Mouse (Mus musculus) thymus, postnatal 10 days (tissue): ENCODE data around the gene Galnt7.

ENCODE experiments used
- DNase-seq, 2 experiments: peaks; one replicate each; pipeline ENCODE4 v3.0.0; 2021; ENCODE audit warnings: low spot score in 2 of 2

Galnt7 gene

GRCm38 (mm10) chr8:57628787-57629664 lies 23.8 kb downstream of the Galnt7 start:
- no peak for DNase-seq

GRCm38 (mm10) chr8:57627946-57628786 lies 24.7 kb downstream of the Galnt7 start:
- no peak for DNase-seq

DNA sequence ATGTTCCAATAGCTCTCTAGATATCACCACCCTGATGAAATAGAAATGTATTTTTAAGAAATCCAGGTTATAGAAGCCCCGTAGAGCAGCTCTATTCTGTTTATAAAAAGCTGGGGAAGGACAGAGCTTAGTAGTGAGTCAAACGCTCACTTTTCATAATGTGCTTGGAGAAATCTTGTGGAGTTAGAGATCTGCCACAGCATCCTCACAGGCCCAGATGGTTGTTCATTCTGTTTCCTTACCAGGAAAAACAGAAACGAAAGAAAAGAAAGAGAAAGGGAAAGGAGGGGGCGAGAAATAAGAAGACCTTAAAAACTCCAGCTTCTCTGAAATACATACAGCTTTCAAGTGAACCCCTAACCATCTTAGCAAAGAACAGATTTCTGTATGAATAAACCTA lies 28.9 kb downstream of the Galnt7 start:
- DNase-seq: no peak

DNA sequence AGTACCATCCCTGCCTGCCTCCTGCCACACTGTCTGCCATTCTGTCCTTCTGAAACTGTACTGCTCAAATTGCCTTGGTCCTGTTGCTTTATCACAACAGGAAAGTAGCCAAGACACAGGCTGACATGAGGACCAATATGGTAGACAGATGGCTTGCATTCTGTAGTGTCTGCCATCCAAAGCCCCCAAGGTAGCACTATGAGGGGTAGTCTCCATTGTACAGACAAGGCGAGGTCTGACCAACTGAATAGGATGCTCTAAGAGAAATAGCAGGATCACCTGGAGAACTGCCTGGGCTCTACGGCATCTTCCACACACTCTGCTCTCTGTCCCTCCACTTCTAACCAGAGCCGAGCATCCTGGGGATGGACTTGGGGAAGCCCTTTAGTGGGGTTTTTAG lies 29.8 kb downstream of the Galnt7 start:
- DNase-seq: no peak

GRCm38 (mm10) chr8:57616965-57617364 lies 35.9 kb downstream of the Galnt7 start:
- no peak for DNase-seq

- DNase-seq: no peak
These were observed 37.7 kb downstream of the Galnt7 start for GRCm38 (mm10) chr8:57615016-57615657.

DNA sequence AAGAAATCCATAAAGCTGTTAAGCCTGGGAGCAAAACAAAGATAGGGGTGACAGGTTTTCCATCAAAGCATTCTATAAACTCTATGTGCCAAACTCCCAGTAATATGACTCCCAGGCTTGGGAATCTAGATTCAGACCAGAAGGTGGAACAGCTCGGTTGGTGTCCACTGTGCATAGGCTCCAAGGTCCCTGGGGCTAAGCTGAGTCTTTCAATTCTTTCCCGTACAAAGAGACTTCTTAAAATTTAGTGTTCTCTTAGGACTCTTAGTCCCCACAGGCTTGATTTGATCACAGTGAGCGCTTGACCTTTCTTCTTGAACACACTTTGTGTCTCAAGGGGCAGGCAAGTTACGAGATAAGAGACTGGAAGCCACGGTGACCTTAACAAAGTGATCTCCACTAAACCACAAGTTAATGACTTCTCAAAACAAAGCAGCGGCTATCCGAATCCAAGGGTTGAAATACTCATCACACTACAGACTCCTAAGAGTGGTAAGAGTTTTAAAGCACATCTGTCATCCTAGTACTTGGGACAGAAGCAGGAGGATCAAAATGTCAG lies 41.3 kb downstream of the Galnt7 start:
- no peak for DNase-seq

GRCm38 (mm10) chr8:57610706-57611418 lies 42.0 kb downstream of the Galnt7 start:
- no peak for DNase-seq

GRCm38 (mm10) chr8:57602511-57602910 lies 50.3 kb downstream of the Galnt7 start:
- no peak for DNase-seq

GRCm38 (mm10) chr8:57601987-57602418 lies 50.8 kb downstream of the Galnt7 start:
- no peak for DNase-seq

- no peak for DNase-seq
These were observed 52.8 kb downstream of the Galnt7 start for GRCm38 (mm10) chr8:57599813-57600555.

- DNase-seq: no peak
These were observed 57.0 kb downstream of the Galnt7 start for GRCm38 (mm10) chr8:57595853-57596252.

- no peak for DNase-seq
These were observed 58.5 kb downstream of the Galnt7 start for GRCm38 (mm10) chr8:57594175-57594885.

GRCm38 (mm10) chr8:57592604-57593003 lies 60.2 kb downstream of the Galnt7 start:
- no peak for DNase-seq

DNA sequence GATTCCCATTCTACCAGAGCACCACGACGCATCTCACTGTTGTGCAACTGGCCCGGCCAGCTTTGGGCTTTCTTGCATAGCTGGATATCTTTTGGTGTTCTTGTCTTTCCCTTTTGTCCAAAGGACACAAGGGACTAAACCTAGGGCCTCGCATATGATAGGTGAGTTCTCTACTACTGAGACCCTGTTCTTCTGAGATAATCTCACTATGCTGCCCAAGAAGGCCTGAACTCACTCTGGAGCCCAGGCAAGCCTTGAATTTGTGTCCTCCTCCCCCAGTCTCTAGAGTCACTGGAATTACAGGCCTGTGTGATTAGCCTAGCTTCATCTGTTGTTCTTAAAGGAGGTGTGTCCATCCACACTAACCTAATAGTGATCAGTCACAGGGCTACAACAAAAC lies 61.2 kb downstream of the Galnt7 start:
- DNase-seq: no peak

GRCm38 (mm10) chr8:57590015-57590414 lies 62.8 kb downstream of the Galnt7 start:
- DNase-seq: no peak

DNA sequence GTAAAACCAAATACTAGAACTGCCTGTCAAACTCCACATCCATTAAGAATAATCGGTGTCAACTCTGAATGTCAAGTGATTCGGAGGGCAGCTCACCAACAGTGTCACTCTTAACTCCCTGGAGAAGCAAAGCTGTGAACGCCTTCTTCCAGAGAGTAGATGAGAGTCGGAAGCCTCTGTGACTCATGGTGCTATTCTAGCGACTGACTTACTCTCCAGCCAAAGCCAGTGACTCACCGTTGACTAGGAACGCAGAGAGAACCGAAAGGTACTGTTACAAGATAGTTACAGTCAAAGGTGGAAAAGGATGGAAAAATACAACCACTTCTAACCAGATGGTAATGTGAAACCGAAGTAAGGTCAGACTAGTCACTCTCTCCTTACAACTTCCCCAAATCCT lies 63.7 kb downstream of the Galnt7 start:
- DNase-seq: no peak

GRCm38 (mm10) chr8:57588604-57589003 lies 64.2 kb downstream of the Galnt7 start:
- DNase-seq: no peak

DNA sequence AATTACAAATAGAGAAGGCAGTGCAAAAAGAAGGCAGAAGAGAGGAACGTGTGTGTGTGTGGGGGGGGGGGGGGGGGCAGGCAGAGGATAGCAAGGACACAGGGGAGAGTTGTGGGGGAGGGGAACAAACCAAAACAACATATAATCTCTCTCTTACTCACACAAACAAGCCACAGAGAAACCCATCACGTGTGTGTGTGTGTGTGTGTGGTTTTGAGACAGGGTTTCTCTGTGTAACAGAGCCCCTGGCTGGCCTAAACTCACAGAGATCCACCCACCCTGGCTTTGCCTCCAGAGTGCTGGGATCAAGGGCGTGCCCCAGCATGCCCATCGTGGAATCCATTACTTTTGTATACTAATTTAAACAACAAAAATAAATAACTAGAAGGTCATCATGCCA lies 66.2 kb downstream of the Galnt7 start:
- no peak for DNase-seq

- DNase-seq: no peak
These were observed 67.0 kb downstream of the Galnt7 start for GRCm38 (mm10) chr8:57585831-57586230.
